Mouse (Mus musculus): ENCODE results near the gene Ankrd22.

DNA sequence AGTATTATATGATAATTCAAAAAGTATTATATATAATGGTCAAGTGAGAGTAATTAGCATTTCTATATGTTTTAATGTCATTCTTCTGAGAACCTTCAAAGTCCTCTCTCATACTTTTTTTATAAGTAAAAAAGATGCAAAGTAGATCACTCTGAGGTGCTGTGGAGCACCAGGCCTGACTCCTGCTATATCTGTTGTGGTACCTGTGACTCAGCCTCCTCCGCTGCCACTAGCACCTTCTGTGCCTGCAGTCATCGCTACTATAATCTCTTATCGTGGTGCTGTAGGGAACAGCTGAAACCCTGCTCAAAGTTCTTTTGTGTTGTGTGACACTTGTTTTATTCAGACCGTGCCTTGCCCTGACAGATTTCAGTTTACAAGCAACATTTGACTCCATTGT lies 533 bp upstream of the Ankrd22 start:
- TF ChIP-seq CTCF (IDR thresholded peaks at IDR 0.05; ENCODE audit: low read depth): no peak
- TF ChIP-seq EP300 (IDR thresholded peaks at IDR 0.05; ENCODE audit: low read depth): no peak

Measured in liver, embryonic 14.5 days (tissue).